Mouse (Mus musculus) intestine, postnatal 0 days (tissue): ENCODE measurements around the gene Spats1. TPM values are rescaled to one million over a fixed set of nuclear protein-coding genes. Genes with fewer than 3 reads are reported as not detected.
"Not testable (repeated sequence)": the region's sequence is repeated elsewhere in the genome, so short reads cannot be mapped to it uniquely, and the experiment has no call there.

Experiments
- ATAC-seq: fragments of 200-750 bp; cut with Nextera tagmentation; 2 replicates; pipeline ENCODE4 v1.8.0; 2017; ENCODE audit warnings: mild to moderate bottlenecking, moderate TSS enrichment, moderate library complexity
- H3K27ac ChIP-seq: fragments of 300-500 bp; sonication (generic); 2 replicates; pipeline ENCODE4 v1.5.1; 2014; ENCODE audit warnings: mild to moderate bottlenecking, low read depth, low read length, moderate library complexity
- H3K27me3 ChIP-seq: fragments of 300-500 bp; sonication (generic); replicated peaks from 2 replicates; pipeline ENCODE4 v1.6.1; 2014; ENCODE audit warnings: low read length, mixed read lengths; ENCODE audit not compliant: control insufficient read depth, insufficient read depth
- H3K36me3 ChIP-seq: fragments of 300-500 bp; sonication (generic); 2 replicates; pipeline ENCODE4 v1.6.1; 2014; ENCODE audit warnings: mild to moderate bottlenecking, moderate library complexity; ENCODE audit not compliant: control insufficient read depth, insufficient read depth
- H3K4me1 ChIP-seq: fragments of 300-500 bp; sonication (generic); replicated peaks from 2 replicates; pipeline ENCODE4 v1.6.1; 2014; ENCODE audit warnings: antibody characterized with exemption, low read length, mixed read lengths; ENCODE audit not compliant: control insufficient read depth, insufficient read depth
- H3K4me2 ChIP-seq: fragments of 300-500 bp; sonication (generic); replicated peaks from 2 replicates; pipeline ENCODE4 v1.6.1; 2014; ENCODE audit warnings: low read depth, mild to moderate bottlenecking, moderate library complexity
- H3K4me3 ChIP-seq: fragments of 300-500 bp; sonication (generic); 2 replicates; pipeline ENCODE4 v1.5.1; 2014; ENCODE audit warnings: low read depth, low read length
- H3K9ac ChIP-seq: fragments of 300-500 bp; sonication (generic); 2 replicates; pipeline ENCODE4 v1.6.1; 2014; ENCODE audit warnings: mild to moderate bottlenecking, low read depth, low read length
- H3K9me3 ChIP-seq: fragments of 300-500 bp; sonication (generic); 2 replicates; pipeline ENCODE4 v1.6.1; 2016; ENCODE audit warnings: mixed run types; ENCODE audit not compliant: control insufficient read depth
- CTCF ChIP-seq: sonication (generic); IDR thresholded peaks from 2 replicates; pipeline ENCODE4 v1.5.1; 2016; ENCODE audit warnings: low read depth, mild to moderate bottlenecking, control low read depth, antibody characterized with exemption, moderate library complexity
- WGBS: fragments of 180-500 bp; shearing (Covaris S2); extraction: QIAGEN DNeasy Blood & Tissue Kit; methylation state at CpG from one replicate; pipeline ENCODE4 v1.1.7; 2014; 5-methylcytosine and 5-hydroxymethylcytosine counted together
- polyA plus RNA-seq: library from polyadenylated mRNA; unstranded; fragments of >200 nt; fragmentation: Nextera tagmentation; extraction: Ambion mirVana; gene quantifications from 2 replicates; pipeline ENCODE4 v1.2.1, GENCODE M21; 2015

Gene Spats1
- polyA plus RNA-seq, 1 experiment from 2014 or later, result 0.25 TPM

DNA sequence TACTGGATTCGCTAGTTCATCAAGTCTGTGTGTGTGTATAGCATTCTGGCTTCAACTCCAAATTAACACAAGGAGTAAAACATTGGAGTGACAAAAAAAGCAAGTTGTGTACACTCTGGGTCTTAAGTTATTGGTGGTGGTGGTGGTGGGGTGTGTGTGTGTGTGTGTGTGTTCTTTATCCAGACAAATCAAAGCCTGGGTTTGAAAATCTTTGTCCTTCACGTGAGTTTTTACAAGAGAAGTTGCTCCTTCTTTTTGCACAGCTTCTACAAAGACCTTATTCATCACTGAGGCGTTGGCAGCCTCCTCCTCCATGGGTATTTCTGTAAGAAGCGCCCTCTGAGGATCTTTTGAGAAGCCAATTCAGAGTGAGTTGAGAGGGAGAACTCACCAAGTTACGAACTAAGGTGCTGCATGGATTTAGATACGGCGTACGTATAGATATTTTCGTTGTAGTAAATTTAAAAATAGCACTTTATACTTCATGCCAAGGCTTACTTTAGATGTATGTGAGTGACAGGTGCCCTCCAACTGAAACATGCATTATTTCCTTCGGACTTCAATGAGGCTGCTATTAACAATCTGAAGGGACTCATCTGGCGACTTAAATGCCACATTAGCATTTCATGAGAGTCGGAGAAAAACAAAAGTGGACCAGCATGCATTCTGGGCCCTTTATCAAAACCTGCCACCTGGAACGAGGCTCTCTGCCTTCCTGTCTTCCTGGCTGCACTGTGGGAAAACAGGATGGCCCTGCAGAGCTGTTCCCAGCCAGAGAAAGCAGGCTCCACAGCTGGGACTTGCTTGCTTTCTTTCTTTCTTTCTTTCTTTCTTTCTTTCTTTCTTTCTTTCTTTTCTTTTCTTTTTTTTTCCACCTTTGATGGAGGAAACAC is 18.7 kb downstream of the Spats1 start:
- no peak overlapping the region for H3K4me3 ChIP-seq
- no peak for ATAC-seq
- no peak for TF ChIP-seq CTCF
- no peaks in the 10 kb centered on the region for H3K4me1 ChIP-seq
- no peak overlapping the region for H3K4me2 ChIP-seq
- WGBS, result 74% methylated on average over 13 of the region's 13 CpGs
- H3K27ac ChIP-seq, result no peak overlapping the region
- no peak overlapping the region for H3K9ac ChIP-seq
- no peaks in the 10 kb centered on the region for H3K9me3 ChIP-seq
- H3K27me3 ChIP-seq, result no peaks in the 10 kb centered on the region
- no peaks in the 10 kb centered on the region for H3K36me3 ChIP-seq

DNA sequence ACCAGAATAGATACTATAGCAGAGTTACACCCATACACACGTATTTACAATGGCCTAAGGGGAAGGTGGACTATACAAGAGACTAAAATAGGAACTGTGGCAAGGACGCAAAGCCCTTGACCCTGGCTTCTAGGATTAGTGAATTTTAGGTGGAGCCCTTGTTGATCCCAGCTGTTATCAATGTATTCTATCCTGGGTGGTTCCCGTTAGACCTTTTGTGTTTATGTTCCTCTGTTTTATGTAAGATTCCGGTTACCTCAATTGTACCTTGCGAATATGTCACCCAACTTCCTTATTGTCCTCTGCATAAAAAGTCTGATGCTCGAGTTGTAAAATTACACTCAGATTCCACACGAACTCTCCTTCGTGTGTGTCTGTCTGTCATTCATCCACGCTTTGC is 19.4 kb downstream of the Spats1 start:
- WGBS, result 64% methylated on average over 8 of the region's 9 CpGs
- H3K9me3 ChIP-seq, H3K4me1 ChIP-seq, H3K4me2 ChIP-seq, H3K36me3 ChIP-seq, H3K27me3 ChIP-seq, H3K4me3 ChIP-seq, H3K9ac ChIP-seq, H3K27ac ChIP-seq, ATAC-seq: not testable (repeated sequence)

DNA sequence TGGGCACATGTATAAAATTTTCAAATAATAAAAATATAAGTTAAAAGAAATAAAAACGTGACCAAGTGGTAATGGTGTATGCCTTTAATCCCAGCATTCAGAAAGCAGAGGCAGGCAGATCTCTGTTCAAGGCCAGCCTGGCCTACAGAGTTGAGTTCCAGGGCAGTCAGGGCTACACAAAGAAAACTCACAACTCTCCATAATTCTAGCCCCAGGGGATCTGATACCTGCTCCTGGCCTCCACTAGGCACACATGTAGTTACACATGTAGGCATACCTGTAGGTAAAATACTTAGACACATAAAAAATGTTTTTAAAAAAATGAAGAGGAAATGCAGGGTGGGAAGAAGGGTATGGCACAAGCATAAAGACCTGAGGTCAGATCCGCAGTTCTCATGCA is 20.4 kb downstream of the Spats1 start:
- 90% methylated on average over 2 of the region's 2 CpGs for WGBS

DNA sequence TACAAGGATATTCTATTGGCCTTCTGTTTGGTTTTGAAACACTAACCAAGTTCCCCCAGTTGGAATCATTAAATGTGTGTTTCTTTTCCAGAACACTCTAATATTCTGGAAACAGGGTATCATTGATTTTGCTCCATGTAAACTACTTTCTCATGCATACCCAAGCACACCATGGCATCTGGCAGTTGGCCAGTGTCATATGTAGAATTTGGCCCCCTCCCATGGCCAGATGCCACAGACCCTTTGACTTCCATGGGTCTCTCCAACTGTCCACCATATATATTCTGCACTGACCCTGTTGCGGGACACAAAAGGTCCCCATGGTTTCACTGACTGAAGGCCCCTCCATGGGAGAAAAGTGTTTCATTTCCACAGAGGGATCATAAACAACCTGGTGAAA is 22.9 kb downstream of the Spats1 start:
- H3K27ac ChIP-seq, result no peak overlapping the region
- H3K4me3 ChIP-seq, result no peak overlapping the region
- no peaks in the 10 kb centered on the region for H3K4me1 ChIP-seq
- 95% methylated on average over 1 of the region's 1 CpGs for WGBS
- H3K9ac ChIP-seq, result no peak overlapping the region
- TF ChIP-seq CTCF, result no peak
- ATAC-seq, result no peak
- H3K9me3 ChIP-seq, result no peaks in the 10 kb centered on the region
- H3K36me3 ChIP-seq, result peaks cover 4% of the 10 kb centered on the region; the same call in 1 of the 2 replicates
- no peak overlapping the region for H3K4me2 ChIP-seq
- no peaks in the 10 kb centered on the region for H3K27me3 ChIP-seq

More for the DNA sequence above, 20.4 kb downstream of the Spats1 start:
- no peaks in the 10 kb centered on the region for H3K4me1 ChIP-seq
- no peak overlapping the region for H3K4me2 ChIP-seq
- no peak overlapping the region for H3K4me3 ChIP-seq
- H3K27ac ChIP-seq, result no peak overlapping the region
- H3K27me3 ChIP-seq, result no peaks in the 10 kb centered on the region
- H3K9ac ChIP-seq, result no peak overlapping the region
- no peak for ATAC-seq
- no peak for TF ChIP-seq CTCF
- no peaks in the 10 kb centered on the region for H3K36me3 ChIP-seq
- H3K9me3 ChIP-seq, result no peaks in the 10 kb centered on the region

DNA sequence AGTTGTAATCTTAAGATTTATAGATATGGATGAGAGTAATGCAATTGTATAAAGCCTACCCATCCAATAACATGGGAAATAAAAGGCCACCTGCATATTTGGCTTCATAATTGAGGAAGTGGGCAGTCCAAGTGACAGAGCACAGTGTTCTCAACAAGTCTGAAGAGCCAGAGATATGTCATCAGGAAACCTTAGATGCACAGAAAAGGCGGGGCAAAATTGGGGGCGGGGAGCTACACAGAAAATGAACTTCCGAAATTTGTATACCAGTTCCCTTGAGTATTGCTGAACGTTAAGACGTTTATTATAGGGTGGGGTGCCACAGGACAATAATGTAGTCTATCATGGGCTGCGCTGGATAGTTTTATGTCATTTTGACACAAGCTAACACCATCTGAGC is 25.1 kb downstream of the Spats1 start:
- no peak overlapping the region for H3K27ac ChIP-seq
- H3K27me3 ChIP-seq, result no peaks in the 10 kb centered on the region
- TF ChIP-seq CTCF, result no peak
- H3K4me1 ChIP-seq, result no peaks in the 10 kb centered on the region
- H3K4me3 ChIP-seq, result no peak overlapping the region
- ATAC-seq, result no peak
- H3K9me3 ChIP-seq, result no peaks in the 10 kb centered on the region
- 87% methylated on average over 6 of the region's 6 CpGs for WGBS
- H3K4me2 ChIP-seq, result no peak overlapping the region
- no peak overlapping the region for H3K9ac ChIP-seq
- H3K36me3 ChIP-seq, result peaks cover 4% of the 10 kb centered on the region; the same call in 1 of the 2 replicates

DNA sequence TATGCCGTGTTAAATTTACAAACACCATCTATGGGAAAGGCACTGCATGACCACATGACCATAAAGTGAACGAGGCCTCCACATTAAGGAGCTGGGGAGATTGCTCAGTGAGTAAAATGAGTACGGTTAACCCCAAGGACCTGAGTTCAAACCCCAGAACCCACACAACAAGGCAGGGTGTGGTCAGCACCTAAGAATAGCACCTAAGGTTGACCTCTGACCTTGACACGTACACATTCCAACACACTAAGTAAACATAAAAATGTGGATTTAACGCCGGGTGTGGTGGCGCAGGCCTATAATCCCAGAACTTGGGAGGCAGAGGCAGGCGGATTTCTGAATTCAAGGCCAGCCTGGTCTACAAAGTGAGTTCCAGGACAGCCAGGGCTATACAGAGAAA is 25.6 kb downstream of the Spats1 start:
- no peak overlapping the region for H3K4me3 ChIP-seq
- no peak overlapping the region for H3K27ac ChIP-seq
- H3K4me1 ChIP-seq, result no peaks in the 10 kb centered on the region
- H3K27me3 ChIP-seq, result no peaks in the 10 kb centered on the region
- TF ChIP-seq CTCF, result no peak
- H3K9me3 ChIP-seq, result no peaks in the 10 kb centered on the region
- WGBS, result 84% methylated on average over 8 of the region's 8 CpGs
- H3K36me3 ChIP-seq, result peaks cover 4% of the 10 kb centered on the region; the same call in 1 of the 2 replicates
- no peak overlapping the region for H3K9ac ChIP-seq
- no peak overlapping the region for H3K4me2 ChIP-seq
- ATAC-seq, result no peak
